Mouse (Mus musculus) embryonic facial prominence, embryonic 12.5 days (tissue): ENCODE data around the gene Ceacam18. TPM values are rescaled to one million over a fixed set of nuclear protein-coding genes. Genes with fewer than 3 reads are reported as not detected.

Experiments
- polyA plus RNA-seq: library from polyadenylated mRNA; unstranded; fragments of >200 nt; fragmentation: Nextera tagmentation; extraction: Ambion mirVana; gene quantifications from 2 replicates; pipeline ENCODE4 v1.2.1, GENCODE M21; 2016

The Ceacam18 gene
- polyA plus RNA-seq, 1 experiment from 2014 or later: not detected

Other genes with a start within 250 kb of the Ceacam18 start
- gene Siglecg, start 226.5 kb upstream of the Ceacam18 start, polyA plus RNA-seq: 0.04 and 0.09 TPM in 2 replicates
- 1.9 and 3.9 TPM in 2 replicates for gene Lim2, start 207.0 kb upstream of the Ceacam18 start, polyA plus RNA-seq
- 0.27 and 0.37 TPM in 2 replicates for gene Nkg7, start 197.6 kb upstream of the Ceacam18 start, polyA plus RNA-seq
- not detected in 2 replicates for gene Cldnd2, start 193.9 kb upstream of the Ceacam18 start, polyA plus RNA-seq
- gene Etfb, start 190.6 kb upstream of the Ceacam18 start, polyA plus RNA-seq: 237 and 240 TPM in 2 replicates
- 0.38 and 0.90 TPM in 2 replicates for gene Gm45233, start 190.6 kb upstream of the Ceacam18 start, polyA plus RNA-seq
- gene Vsig10l, start 171.6 kb upstream of the Ceacam18 start, polyA plus RNA-seq: 5.2 and 6.7 TPM in 2 replicates
- 1.9 and 2.0 TPM in 2 replicates for gene Iglon5, start 144.6 kb upstream of the Ceacam18 start, polyA plus RNA-seq
- not detected in 2 replicates for gene 4931406B18Rik, start 128.8 kb upstream of the Ceacam18 start, polyA plus RNA-seq
- gene Cd33, start 90.3 kb upstream of the Ceacam18 start, polyA plus RNA-seq: 0.66 and 1.1 TPM in 2 replicates
- gene Zfp658, start 72.5 kb upstream of the Ceacam18 start, polyA plus RNA-seq: 6.1 and 6.5 TPM in 2 replicates
- gene Zfp719, start 55.1 kb upstream of the Ceacam18 start, polyA plus RNA-seq: 15.1 and 16.5 TPM in 2 replicates
- gene Zfp819, start 27.5 kb upstream of the Ceacam18 start, polyA plus RNA-seq: 0.31 and 0.56 TPM in 2 replicates
- 0.31 and 0.39 TPM in 2 replicates for gene Siglece, start 25.5 kb downstream of the Ceacam18 start, polyA plus RNA-seq
- 16.6 and 18.1 TPM in 2 replicates for gene Ctu1, start 37.3 kb downstream of the Ceacam18 start, polyA plus RNA-seq
- gene Klk14, start 55.7 kb downstream of the Ceacam18 start, polyA plus RNA-seq: not detected in 2 replicates
- 0.36 and 0.73 TPM in 2 replicates for gene Klk13, start 77.9 kb downstream of the Ceacam18 start, polyA plus RNA-seq
- gene Klk12, start 134.2 kb downstream of the Ceacam18 start, polyA plus RNA-seq: not detected in 2 replicates
- 0.13 and 0.27 TPM in 2 replicates for gene Klk11, start 139.9 kb downstream of the Ceacam18 start, polyA plus RNA-seq
- gene Klk10, start 146.3 kb downstream of the Ceacam18 start, polyA plus RNA-seq: 0.46 and 0.87 TPM in 2 replicates
- gene Klk9, start 157.2 kb downstream of the Ceacam18 start, polyA plus RNA-seq: 0.14 TPM in 1 of 2 replicates, not detected in the other
- 14.5 and 17.2 TPM in 2 replicates for gene Klk8, start 162.9 kb downstream of the Ceacam18 start, polyA plus RNA-seq
- not detected in 2 replicates for gene Klk7, start 176.6 kb downstream of the Ceacam18 start, polyA plus RNA-seq
- 0.20 and 0.24 TPM in 2 replicates for gene Klk6, start 189.8 kb downstream of the Ceacam18 start, polyA plus RNA-seq
- gene Klk5, start 207.3 kb downstream of the Ceacam18 start, polyA plus RNA-seq: 0.18 TPM in 1 of 2 replicates, not detected in the other
- 0.38 TPM in 1 of 2 replicates, not detected in the other for gene Klk4, start 246.5 kb downstream of the Ceacam18 start, polyA plus RNA-seq